Mouse (Mus musculus): ENCODE data around the gene Dysf. TPM values are rescaled to one million over a fixed set of nuclear protein-coding genes. Genes with fewer than 3 reads are reported as not detected.

The Dysf gene
- total and polyA plus RNA-seq, 3 experiments, result not detected

DNA sequence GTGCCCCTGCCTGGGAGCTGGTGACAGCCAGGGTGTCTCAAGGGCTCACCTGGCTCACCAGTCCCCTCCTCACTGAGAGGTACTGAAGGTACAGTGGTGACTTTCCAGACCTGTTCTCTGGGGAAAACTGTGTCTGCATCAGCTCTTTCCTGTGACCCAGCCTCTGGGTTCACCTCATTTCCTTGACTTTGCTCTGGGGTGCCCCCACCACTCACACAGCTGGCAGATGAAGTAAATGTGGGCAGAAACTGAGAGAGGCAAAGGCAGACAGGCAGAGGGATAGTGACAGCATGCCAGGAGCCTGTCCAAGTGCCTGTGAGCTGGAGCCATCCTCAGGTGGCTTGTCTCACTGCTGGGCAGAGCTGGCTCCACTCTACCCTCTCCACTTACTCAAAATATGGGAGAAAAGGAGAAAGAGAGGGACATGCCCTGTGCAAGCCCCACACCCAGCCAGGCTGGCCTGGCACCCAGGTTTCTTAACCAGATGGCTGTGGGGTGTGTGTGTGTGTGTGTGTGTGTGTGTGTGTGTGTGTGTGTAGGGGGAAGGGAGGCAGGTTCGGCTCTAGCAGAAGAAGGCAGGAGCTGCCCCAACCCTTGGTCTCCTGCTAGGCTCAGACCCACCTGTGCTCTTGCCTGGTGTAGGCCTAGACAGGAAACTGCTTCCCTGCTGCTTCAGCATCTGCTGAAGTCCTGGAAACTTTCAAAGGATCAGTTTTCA lies 209.0 kb downstream of the Dysf start:
- Histone ChIP-seq H3K36me3 (ENCODE audit: control insufficient read depth in 1 of 2, insufficient read depth in 2 of 2, low read length in 2 of 2) (no peaks in the 10 kb centered on the region), H3K9me3 (replicated peaks; ENCODE audit: insufficient read depth, low read length) (no peaks in the 10 kb centered on the region), H3K4me1 (ENCODE audit: control insufficient read depth in 1 of 2, insufficient read depth in 2 of 2, low read length in 2 of 2) (no peaks in the 10 kb centered on the region), H3K4me3 (ENCODE audit: control insufficient read depth in 1 of 2, insufficient read depth in 1 of 2, low read depth in 2 of 2, low read length in 2 of 2) (no peak overlapping the region), H3K79me2 (ENCODE audit: control insufficient read depth, insufficient read depth, low read length, poor library complexity) (no peaks in the 10 kb centered on the region), H3K9ac (ENCODE audit: control insufficient read depth, low read depth, low read length, poor library complexity, severe bottlenecking) (no peak overlapping the region), H3K27ac (ENCODE audit: control insufficient read depth, low read depth, low read length) (no peak overlapping the region), H3K27me3 (ENCODE audit: control insufficient read depth in 1 of 2, insufficient read depth in 2 of 2, low read length in 2 of 2) (no peaks in the 10 kb centered on the region)
- TF ChIP-seq BHLHE40 (IDR thresholded peaks at IDR 0.05; ENCODE audit: borderline replicate concordance, low read depth, low read length), result no peak
- no peak for TF ChIP-seq CTCF (IDR thresholded peaks at IDR 0.05 in 2 of 3, conservative IDR thresholded peaks at IDR 0.05 in 1 of 3; ENCODE audit: control insufficient read depth in 1 of 3, insufficient read depth in 1 of 3, low read depth in 2 of 3, low read length in 3 of 3, poor library complexity in 1 of 3, severe bottlenecking in 1 of 3)
- no peak for TF ChIP-seq SMC3 (IDR thresholded peaks at IDR 0.05; ENCODE audit: low read depth, low read length)
- no peak for TF ChIP-seq POLR2AphosphoS5 (IDR thresholded peaks at IDR 0.05; ENCODE audit: borderline replicate concordance, low read depth, low read length)
- TF ChIP-seq TCF12 (IDR thresholded peaks at IDR 0.05; ENCODE audit: low read depth, low read length), result no peak
- no peak for TF ChIP-seq POLR2A (IDR thresholded peaks at IDR 0.05; ENCODE audit: control insufficient read depth in 1 of 2, insufficient read depth in 1 of 2, low read depth in 1 of 2, low read length in 2 of 2, poor library complexity in 1 of 2)
- TF ChIP-seq EP300 (IDR thresholded peaks at IDR 0.05; ENCODE audit: low read depth in 1 of 2, low read length in 2 of 2), result no peak
- TF ChIP-seq MAX (IDR thresholded peaks at IDR 0.05; ENCODE audit: low read length), result no peak
- no peak for TF ChIP-seq ZC3H11A (IDR thresholded peaks at IDR 0.05; ENCODE audit: low read depth, low read length)
- no peak for TF ChIP-seq USF1 (IDR thresholded peaks at IDR 0.05; ENCODE audit: low read depth, low read length)
- no peak for TF ChIP-seq CHD1 (IDR thresholded peaks at IDR 0.05; ENCODE audit: low read depth, low read length)
- TF ChIP-seq JUND (IDR thresholded peaks at IDR 0.05; ENCODE audit: low read depth, low read length), result no peak
- no peak for TF ChIP-seq MAFK (IDR thresholded peaks at IDR 0.05; ENCODE audit: borderline replicate concordance, low read depth, low read length)
- no peak for TF ChIP-seq TBP (IDR thresholded peaks at IDR 0.05; ENCODE audit: low read depth, low read length)
- TF ChIP-seq POLR2AphosphoS2 (IDR thresholded peaks at IDR 0.05; ENCODE audit: low read length), result no peak
- no peak for TF ChIP-seq UBTF (IDR thresholded peaks at IDR 0.05; ENCODE audit: borderline replicate concordance, insufficient read depth, low read depth, low read length)
- DNase-seq (ENCODE audit: low read depth, low spot score), result no peak

DNA sequence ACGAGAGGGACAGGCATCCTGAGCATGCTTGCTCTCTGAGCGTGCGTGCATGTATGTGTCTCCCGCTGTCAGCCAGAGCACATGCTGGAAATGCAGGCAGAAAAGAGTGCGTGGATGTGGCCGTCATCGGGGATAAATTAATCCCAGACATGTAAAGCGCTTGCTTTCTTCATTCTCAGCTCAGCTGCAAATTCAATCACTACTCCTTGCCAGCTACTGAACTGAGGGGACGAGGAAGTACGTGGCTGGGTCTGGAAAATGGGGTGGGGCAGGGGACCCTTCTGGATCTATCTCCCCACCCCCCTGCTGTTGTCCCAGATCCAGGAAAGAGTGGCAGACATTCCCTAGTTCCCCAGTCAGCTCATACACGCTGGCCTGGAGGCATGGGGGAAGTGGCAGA lies 210.7 kb downstream of the Dysf start:
- no peak for TF ChIP-seq NELFE (IDR thresholded peaks at IDR 0.05; ENCODE audit: low read depth, low read length)
- TF ChIP-seq GATA1 (IDR thresholded peaks at IDR 0.05; ENCODE audit: low read depth, low read length), result no peak
- no peak for TF ChIP-seq SIN3A (IDR thresholded peaks at IDR 0.05; ENCODE audit: low read length)
- Histone ChIP-seq H3K27me3 (ENCODE audit: control insufficient read depth in 1 of 2, insufficient read depth in 2 of 2, low read length in 2 of 2) (no peaks in the 10 kb centered on the region), H3K79me2 (ENCODE audit: control insufficient read depth, insufficient read depth, low read length, poor library complexity) (no peaks in the 10 kb centered on the region), H3K9ac (ENCODE audit: control insufficient read depth, low read depth, low read length, poor library complexity, severe bottlenecking) (no peak overlapping the region), H3K27ac (ENCODE audit: control insufficient read depth, low read depth, low read length) (no peak overlapping the region), H3K4me3 (ENCODE audit: control insufficient read depth in 1 of 2, insufficient read depth in 1 of 2, low read depth in 2 of 2, low read length in 2 of 2) (no peak overlapping the region), H3K9me3 (replicated peaks; ENCODE audit: insufficient read depth, low read length) (no peaks in the 10 kb centered on the region), H3K36me3 (ENCODE audit: control insufficient read depth in 1 of 2, insufficient read depth in 2 of 2, low read length in 2 of 2) (no peaks in the 10 kb centered on the region), H3K4me1 (ENCODE audit: control insufficient read depth in 1 of 2, insufficient read depth in 2 of 2, low read length in 2 of 2) (no peaks in the 10 kb centered on the region)
- no peak for DNase-seq (ENCODE audit: low read depth, low spot score)
